In the genomic region with DNA sequence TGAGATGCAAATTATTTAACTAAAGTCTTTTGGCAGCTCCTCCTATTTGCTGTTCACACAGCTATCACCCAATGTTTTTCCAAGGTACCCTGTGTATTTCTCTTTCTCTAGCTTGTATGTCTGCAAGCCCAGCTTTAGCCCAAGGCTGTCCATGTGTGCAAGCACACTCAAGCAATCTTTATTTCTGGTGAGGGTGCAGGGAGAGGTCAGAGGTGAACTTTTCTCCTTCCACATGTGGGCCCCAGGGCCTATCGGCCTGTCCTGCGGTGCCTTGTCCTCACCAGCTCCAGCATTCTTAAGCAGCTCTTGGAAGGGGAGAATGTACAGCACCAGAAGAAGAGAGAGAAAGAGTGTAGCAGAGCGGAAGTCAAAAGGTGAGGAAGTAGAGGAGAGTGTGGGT, we compare ENCODE assay signal across 16 mouse cellular contexts. TPM values are rescaled to one million over a fixed set of nuclear protein-coding genes. Genes with fewer than 3 reads are reported as not detected.
A peak's percentile ranks its signal among the peaks of the same experiment; 100 is the strongest.
DNase-seq lines count a peak whose midpoint lies in the region; ATAC-seq and TF ChIP-seq lines count a peak whose summit lies in the region.
"Had no signal": no experiment of that assay in that cellular context is flagged by ENCODE, and none has a peak within 500 bp of the region (broad histone marks: within the 10 kb centered on the region; RNA-seq: fewer than 3 reads in every experiment).

No protein-coding gene starts in this region.

- H3K9me3 ChIP-seq in intestine, embryonic 16.5 days (ENCODE audit: control insufficient read depth, low read length), result no peaks in the 10 kb centered on the region
- H3K9me3 ChIP-seq in intestine, postnatal 0 days (ENCODE audit: control insufficient read depth), result no peaks in the 10 kb centered on the region
- H3K9me3 ChIP-seq in limb, embryonic 12.5 days, result no peaks in the 10 kb centered on the region
- H3K9me3 ChIP-seq: G1E; limb, embryonic 13.5 days; lung, embryonic 15.5 days; neural tube, embryonic 13.5 days had no signal

- DNase-seq in cerebellum, postnatal 25 days, result peak; percentile 37 to 46
- no peak for DNase-seq in cerebellum, postnatal 4 days (ENCODE audit: low spot score in 2 of 2)
- DNase-seq in kidney, adult 18-20 months, result no peak
- DNase-seq: kidney, postnatal 10 days; midbrain, embryonic 14.5 days; retina, postnatal 1 day had no signal

- WGBS in intestine, embryonic 16.5 days, result 78% methylated on average over 3 of the region's 3 CpGs
- WGBS in intestine, postnatal 0 days, result 68% methylated on average over 3 of the region's 3 CpGs
- 55% methylated on average over 3 of the region's 3 CpGs for WGBS in limb, embryonic 12.5 days

- no peak overlapping the region for H3K9ac ChIP-seq in intestine, embryonic 16.5 days (ENCODE audit: low read depth, low read length)
- H3K9ac ChIP-seq in intestine, postnatal 0 days (ENCODE audit: low read depth, low read length), result no peak overlapping the region
- H3K9ac ChIP-seq in limb, embryonic 12.5 days (replicated peaks), result no peak overlapping the region
- H3K9ac ChIP-seq: limb, embryonic 13.5 days; lung, embryonic 15.5 days; neural tube, embryonic 13.5 days had no signal

- H3K36me3 ChIP-seq in intestine, embryonic 16.5 days (ENCODE audit: control insufficient read depth, insufficient read depth, low read length), result no peaks in the 10 kb centered on the region
- H3K36me3 ChIP-seq in intestine, postnatal 0 days (ENCODE audit: control insufficient read depth, insufficient read depth), result no peaks in the 10 kb centered on the region
- H3K36me3 ChIP-seq in limb, embryonic 12.5 days, result no peaks in the 10 kb centered on the region
- H3K36me3 ChIP-seq: G1E; limb, embryonic 13.5 days; lung, embryonic 15.5 days; neural tube, embryonic 13.5 days had no signal

- peak overlapping the region; percentile 64 for H3K27ac ChIP-seq in intestine, embryonic 16.5 days (ENCODE audit: low read length)
- H3K27ac ChIP-seq in intestine, postnatal 0 days (ENCODE audit: low read depth, low read length), result no peak overlapping the region; the same call in 1 of the 2 replicates
- peak overlapping the region; percentile 25; the same call in 1 of the 2 replicates for H3K27ac ChIP-seq in brown adipose tissue, adult 24 weeks (replicated peaks; ENCODE audit: low read depth, low read length)
- H3K27ac ChIP-seq in limb, embryonic 12.5 days, result no peak overlapping the region; the same call in 1 of the 2 replicates
- H3K27ac ChIP-seq: limb, embryonic 13.5 days; lung, embryonic 15.5 days; neural tube, embryonic 13.5 days had no signal

- TF ChIP-seq CTCF in intestine, postnatal 0 days (IDR thresholded peaks at IDR 0.05; ENCODE audit: low read depth), result no peak

- no peak overlapping the region for H3K4me2 ChIP-seq in intestine, embryonic 16.5 days (ENCODE audit: low read depth, low read length)
- H3K4me2 ChIP-seq in intestine, postnatal 0 days (replicated peaks; ENCODE audit: low read depth), result no peak overlapping the region
- H3K4me2 ChIP-seq in limb, embryonic 12.5 days, result no peak overlapping the region
- H3K4me2 ChIP-seq: limb, embryonic 13.5 days; lung, embryonic 15.5 days; neural tube, embryonic 13.5 days had no signal

- no peaks in the 10 kb centered on the region for H3K27me3 ChIP-seq in intestine, embryonic 16.5 days (replicated peaks; ENCODE audit: control insufficient read depth, insufficient read depth, low read length)
- no peaks in the 10 kb centered on the region for H3K27me3 ChIP-seq in intestine, postnatal 0 days (replicated peaks; ENCODE audit: control insufficient read depth, insufficient read depth, low read length)
- H3K27me3 ChIP-seq in limb, embryonic 12.5 days, result no peaks in the 10 kb centered on the region
- H3K27me3 ChIP-seq: limb, embryonic 13.5 days; lung, embryonic 15.5 days; neural tube, embryonic 13.5 days had no signal

- H3K4me1 ChIP-seq in intestine, embryonic 16.5 days (ENCODE audit: control insufficient read depth, insufficient read depth, low read length), result peaks cover 19% of the 10 kb centered on the region; the same call in 1 of the 2 replicates
- peaks cover 4% of the 10 kb centered on the region for H3K4me1 ChIP-seq in intestine, postnatal 0 days (replicated peaks; ENCODE audit: control insufficient read depth, insufficient read depth, low read length)
- peaks cover 12% of the 10 kb centered on the region for H3K4me1 ChIP-seq in brown adipose tissue, adult 24 weeks (ENCODE audit: control insufficient read depth, insufficient read depth, insufficient read length, low read length)
- peaks cover 7% of the 10 kb centered on the region; the same call in 1 of the 2 replicates for H3K4me1 ChIP-seq in limb, embryonic 12.5 days (replicated peaks)

- no peak for ATAC-seq in intestine, embryonic 16.5 days
- no peak for ATAC-seq in intestine, postnatal 0 days
- ATAC-seq in limb, embryonic 12.5 days (ENCODE audit: insufficient number of reproducible peaks, insufficient read depth, low FRiP score, low TSS enrichment, low read depth), result peak; percentile 42; the same call in 1 of the 2 replicates
- no peak for ATAC-seq in megakaryocyte-erythroid progenitor cell, adult 5-6 weeks (replicated peaks; ENCODE audit: low FRiP score, low TSS enrichment, poor library complexity, severe bottlenecking)
- ATAC-seq: inflammation-experienced regulatory T-cells, adult 6 months had no signal

- H3K4me3 ChIP-seq in intestine, embryonic 16.5 days (ENCODE audit: low read length), result no peak overlapping the region
- no peak overlapping the region for H3K4me3 ChIP-seq in intestine, postnatal 0 days (ENCODE audit: low read depth, low read length)
- no peak overlapping the region for H3K4me3 ChIP-seq in brown adipose tissue, adult 24 weeks (ENCODE audit: insufficient read depth, low read depth, low read length)
- no peak overlapping the region for H3K4me3 ChIP-seq in limb, embryonic 12.5 days (replicated peaks)
- H3K4me3 ChIP-seq: limb, embryonic 13.5 days; lung, embryonic 15.5 days; neural tube, embryonic 13.5 days had no signal

RNA-seq across cellular contexts. Expression of a gene that starts 9.5 kb away (rescaled TPM):
- 10.1 and 10.8 TPM in 2 replicates for polyA plus RNA-seq in intestine, embryonic 16.5 days (2015; fragmentation: Nextera tagmentation; extraction: Ambion mirVana)
- 6.7 and 7.9 TPM in 2 replicates for polyA plus RNA-seq in intestine, postnatal 0 days (2015; fragmentation: Nextera tagmentation; extraction: Ambion mirVana)
- 7.3 and 14.5 TPM in 2 replicates for polyA plus RNA-seq in brown adipose tissue, adult 24 weeks (2012; ENCODE audit: insufficient read depth, insufficient read length, missing spikeins)
- 25.2 and 27.7 TPM in 2 replicates for polyA plus RNA-seq in limb, embryonic 12.5 days (2016; fragmentation: Nextera tagmentation; extraction: Ambion mirVana)
- 61.5 and 75.3 TPM in 2 replicates for total RNA-seq in megakaryocyte-erythroid progenitor cell, adult 5-6 weeks (2014; fragmentation: Nextera tagmentation)
- 34.4 and 52.1 TPM in 2 replicates for total RNA-seq in megakaryocyte-erythroid progenitor cell, adult 5-6 weeks (2017)

Comparison
In these comparisons a context has a peak if more than half of its experiments do, and no peak if none do; other contexts are left out.
1. DNase-seq: peak in cerebellum, postnatal 25 days (2 of 2); none in cerebellum, postnatal 4 days (0 of 2) and kidney, adult 18-20 months (single experiment).
2. H3K27ac ChIP-seq: peak in intestine, embryonic 16.5 days (single experiment) and brown adipose tissue, adult 24 weeks (single experiment); none in intestine, postnatal 0 days (single experiment) and limb, embryonic 12.5 days (single experiment).